Mouse (Mus musculus) left cerebral cortex, adult 8-10 months (tissue): Measurements from ENCODE around the gene Gm17019. TPM values are rescaled to one million over a fixed set of nuclear protein-coding genes. Genes with fewer than 3 reads are reported as not detected.
"Not testable (repeated sequence)": the region's sequence is repeated elsewhere in the genome, so short reads cannot be mapped to it uniquely, and the experiment has no call there.

Experiments used
- DNase-seq, 2 experiments: peaks; one replicate each; pipeline ENCODE4 v3.0.0; 2022; ENCODE audit warnings: low spot score in 2 of 2
- total RNA-seq, 4 experiments: library from RNA; stranded (reverse); gene quantifications; 2 replicates each; pipeline ENCODE4 v1.2.4; 2022

Gene Gm17019
- not detected for total RNA-seq

GRCm38 (mm10) chr5:15032898-15033297 is at the start of gene Gm17019:
Gm17019 (minus strand) TSS chr5:15032998.
- DNase-seq = not testable (repeated sequence)

- not testable (repeated sequence) for DNase-seq
These were observed 29.6 kb upstream of the Gm17019 start for GRCm38 (mm10) chr5:15062385-15062715.

- not testable (repeated sequence) for DNase-seq
These were observed 29.0 kb upstream of the Gm17019 start for GRCm38 (mm10) chr5:15061638-15062384.

DNA sequence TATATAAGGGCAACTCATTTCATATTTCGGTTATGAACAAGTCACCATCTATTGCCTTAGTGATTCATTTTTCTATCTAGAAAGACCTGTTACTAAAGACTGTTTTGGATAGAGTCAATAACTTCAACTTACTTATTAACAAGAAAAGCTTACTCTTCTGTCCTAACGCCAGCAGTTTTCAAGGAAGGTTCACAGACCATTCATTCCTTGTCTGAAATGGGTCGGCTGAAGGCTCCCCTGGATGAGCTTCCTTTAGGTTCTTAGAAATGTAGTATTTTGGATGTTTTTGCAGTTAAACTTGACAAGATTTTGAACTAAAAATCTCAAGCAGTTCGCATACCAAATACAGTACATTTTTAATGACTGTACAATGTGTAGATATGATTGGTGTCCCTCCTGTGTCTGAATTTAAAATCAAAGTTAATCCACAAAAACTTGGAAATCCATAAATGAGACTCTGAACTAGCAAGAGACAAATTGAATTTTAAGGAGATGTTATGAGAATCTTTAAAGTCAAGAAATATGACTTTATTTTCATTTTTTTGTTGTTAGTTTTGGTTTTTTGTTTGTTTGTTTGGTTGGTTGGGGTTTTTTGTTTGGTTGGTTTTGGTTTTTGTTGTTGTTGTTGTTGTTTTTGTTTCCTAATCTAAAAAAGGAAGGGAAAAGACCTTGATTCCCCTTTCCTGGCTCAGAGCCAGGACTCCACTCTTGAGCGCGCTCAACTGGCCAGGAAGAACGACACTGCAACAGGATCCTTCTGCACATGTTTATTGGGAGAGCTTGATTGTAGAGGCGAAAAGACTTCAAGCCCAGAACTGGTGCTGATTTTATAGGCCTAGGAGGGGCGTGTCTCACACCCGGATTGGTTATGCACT is 21.6 kb upstream of the Gm17019 start:
- not testable (repeated sequence) for DNase-seq

GRCm38 (mm10) chr5:15053606-15053962 is 20.8 kb upstream of the Gm17019 start:
- DNase-seq = not testable (repeated sequence)

- DNase-seq = not testable (repeated sequence)
These were observed 20.3 kb upstream of the Gm17019 start for GRCm38 (mm10) chr5:15052945-15053605.

DNA sequence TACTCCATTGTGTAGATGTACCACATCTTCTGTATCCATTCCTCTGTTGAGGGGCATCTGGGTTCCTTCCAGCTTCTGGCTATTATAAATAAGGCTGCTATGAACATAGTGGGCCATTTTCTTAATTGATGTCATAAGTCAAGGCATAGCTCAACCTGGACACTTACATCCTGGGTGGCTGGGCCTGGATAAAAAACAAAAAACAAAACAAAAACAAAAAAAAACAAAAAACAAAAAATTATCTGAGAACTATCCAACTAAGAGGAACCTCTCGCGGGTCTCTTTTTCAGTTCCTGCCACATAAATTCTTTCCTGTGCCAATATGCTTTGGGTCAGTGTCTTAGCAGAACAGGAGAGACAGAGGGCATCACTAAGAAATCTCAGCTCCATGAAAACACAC is 18.0 kb upstream of the Gm17019 start:
- not testable (repeated sequence) for DNase-seq

DNA sequence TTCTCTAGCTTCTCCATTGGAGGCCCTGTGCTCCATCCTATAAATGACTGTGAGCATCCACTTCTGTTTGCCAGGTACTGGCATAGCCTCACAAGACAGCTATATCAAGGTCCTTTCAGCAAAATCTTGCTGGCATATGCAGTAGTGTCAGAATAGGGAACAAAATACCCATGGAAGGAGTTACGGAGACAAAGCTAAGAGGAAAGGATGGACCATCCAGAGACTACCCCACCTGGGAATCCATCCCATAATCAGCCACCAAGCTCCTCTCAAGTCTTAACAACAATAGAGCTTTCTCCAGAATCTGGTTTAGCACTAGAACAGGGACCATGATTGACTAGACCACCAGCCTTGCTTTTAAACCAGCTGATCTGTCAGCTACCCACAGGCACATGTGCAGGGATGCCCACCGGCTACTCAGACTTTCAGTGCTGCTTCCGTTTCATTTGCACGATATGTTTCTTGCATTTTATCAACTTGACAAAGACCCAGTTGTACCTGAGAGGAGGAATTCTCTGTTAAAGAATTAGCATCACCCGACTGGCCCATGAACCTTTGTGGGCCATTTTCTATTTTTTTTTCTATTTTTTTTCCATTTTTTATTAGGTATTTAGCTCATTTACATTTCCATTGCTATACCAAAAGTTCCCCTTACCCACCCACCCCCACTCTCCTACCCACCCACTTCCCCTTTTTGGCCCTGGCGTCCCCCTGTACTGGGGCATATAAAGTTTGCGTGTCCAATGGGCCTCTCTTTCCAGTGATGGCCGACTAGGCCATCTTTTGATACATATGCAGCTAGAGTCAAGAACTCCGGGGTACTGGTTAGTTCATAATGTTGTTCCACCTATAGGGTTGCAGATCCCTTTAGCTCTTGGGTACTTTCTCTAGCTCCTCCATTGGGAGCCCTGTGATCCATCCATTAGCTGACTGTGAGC is 12.3 kb upstream of the Gm17019 start:
- DNase-seq = not testable (repeated sequence)

- DNase-seq = not testable (repeated sequence)
These were observed 8.0 kb upstream of the Gm17019 start for GRCm38 (mm10) chr5:15040784-15041183.

- DNase-seq = not testable (repeated sequence)
These were observed 7.2 kb upstream of the Gm17019 start for GRCm38 (mm10) chr5:15039984-15040383.

GRCm38 (mm10) chr5:15024316-15024715 is 8.5 kb downstream of the Gm17019 start:
- DNase-seq = not testable (repeated sequence)

DNA sequence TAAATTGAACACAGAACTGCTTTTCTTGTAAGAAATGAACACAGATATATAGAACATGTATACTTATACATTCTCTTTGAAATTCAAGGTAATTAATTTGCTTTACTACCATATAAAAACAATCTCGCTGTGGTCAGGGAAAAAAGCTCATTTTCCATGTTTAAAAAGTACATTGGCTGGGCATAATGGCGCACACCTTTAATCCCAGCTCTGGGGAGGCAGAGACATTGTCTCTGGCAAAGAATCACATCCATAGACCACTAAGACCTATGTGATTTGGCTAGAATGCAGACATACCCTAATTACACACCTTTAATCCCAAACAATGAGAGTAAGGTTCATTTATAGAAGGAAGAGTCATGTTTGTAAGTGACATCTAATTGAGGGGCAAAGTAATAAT is 12.7 kb downstream of the Gm17019 start:
- not testable (repeated sequence) for DNase-seq

DNA sequence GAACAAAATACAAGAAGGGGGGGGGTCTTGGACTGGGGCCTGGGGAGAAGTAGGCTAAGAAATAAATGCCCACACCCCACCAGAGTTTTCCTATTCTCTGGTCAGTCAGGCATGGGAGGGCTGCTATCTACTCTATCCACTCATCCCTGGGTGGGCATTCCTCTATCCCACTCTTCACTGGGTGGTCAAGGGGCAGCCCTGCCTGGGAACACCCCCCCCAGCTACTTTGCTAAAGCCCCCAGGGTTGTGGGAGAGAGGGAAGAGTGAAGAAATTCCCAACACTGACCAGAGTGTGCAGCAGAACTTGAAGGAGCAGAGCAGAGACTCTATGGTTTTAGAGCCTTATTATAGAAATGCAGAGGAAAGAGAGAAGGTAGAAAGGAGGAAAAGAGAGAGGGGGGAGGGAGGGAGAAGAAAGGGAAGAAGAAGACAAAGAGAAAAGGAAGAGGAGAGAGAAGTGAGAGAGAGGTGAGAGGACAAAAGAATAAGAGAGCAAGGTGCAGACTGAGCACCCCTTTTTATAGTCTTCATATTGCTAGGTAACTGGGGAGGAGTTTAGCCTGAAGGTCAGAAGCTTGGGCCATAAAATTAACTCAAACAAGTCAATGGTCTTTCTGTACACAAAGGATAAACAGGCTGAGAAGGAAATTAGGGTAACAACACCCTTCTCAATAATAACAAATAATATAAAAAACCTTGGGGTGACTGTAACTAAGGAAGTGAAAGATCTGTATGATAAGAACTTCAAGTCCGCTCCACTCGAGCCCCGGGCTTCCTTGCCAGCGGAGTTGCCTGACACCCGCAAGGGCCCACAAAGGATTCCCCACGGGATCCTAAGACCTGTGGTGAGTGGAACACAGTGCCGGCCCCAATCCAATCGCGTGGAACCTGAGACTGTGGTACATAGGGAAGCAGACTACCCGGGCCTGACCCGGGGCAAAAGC is 21.9 kb downstream of the Gm17019 start:
- DNase-seq = not testable (repeated sequence)

DNA sequence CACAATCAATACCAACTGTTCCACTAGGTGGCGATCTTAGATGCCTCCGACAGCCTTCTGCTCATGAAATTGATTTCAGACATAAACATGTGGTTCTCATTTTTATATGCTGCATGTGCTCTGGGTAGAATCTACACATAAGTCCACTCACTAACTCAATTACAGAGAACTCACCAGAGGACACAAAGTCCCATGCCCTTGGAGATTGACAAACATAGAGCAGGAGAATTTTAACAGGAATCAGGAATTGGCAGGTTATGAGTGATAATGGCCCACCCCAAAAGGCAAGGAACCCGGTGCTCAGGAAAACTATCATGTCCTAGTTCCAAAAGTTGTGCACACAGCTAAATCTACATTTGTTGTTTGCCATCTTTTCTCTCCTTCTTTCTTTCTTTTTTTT is 25.9 kb downstream of the Gm17019 start:
- not testable (repeated sequence) for DNase-seq

- DNase-seq = not testable (repeated sequence)
These were observed 26.5 kb downstream of the Gm17019 start for GRCm38 (mm10) chr5:15006288-15006687.

GRCm38 (mm10) chr5:15005584-15005983 is 27.2 kb downstream of the Gm17019 start:
- DNase-seq = not testable (repeated sequence)

DNA sequence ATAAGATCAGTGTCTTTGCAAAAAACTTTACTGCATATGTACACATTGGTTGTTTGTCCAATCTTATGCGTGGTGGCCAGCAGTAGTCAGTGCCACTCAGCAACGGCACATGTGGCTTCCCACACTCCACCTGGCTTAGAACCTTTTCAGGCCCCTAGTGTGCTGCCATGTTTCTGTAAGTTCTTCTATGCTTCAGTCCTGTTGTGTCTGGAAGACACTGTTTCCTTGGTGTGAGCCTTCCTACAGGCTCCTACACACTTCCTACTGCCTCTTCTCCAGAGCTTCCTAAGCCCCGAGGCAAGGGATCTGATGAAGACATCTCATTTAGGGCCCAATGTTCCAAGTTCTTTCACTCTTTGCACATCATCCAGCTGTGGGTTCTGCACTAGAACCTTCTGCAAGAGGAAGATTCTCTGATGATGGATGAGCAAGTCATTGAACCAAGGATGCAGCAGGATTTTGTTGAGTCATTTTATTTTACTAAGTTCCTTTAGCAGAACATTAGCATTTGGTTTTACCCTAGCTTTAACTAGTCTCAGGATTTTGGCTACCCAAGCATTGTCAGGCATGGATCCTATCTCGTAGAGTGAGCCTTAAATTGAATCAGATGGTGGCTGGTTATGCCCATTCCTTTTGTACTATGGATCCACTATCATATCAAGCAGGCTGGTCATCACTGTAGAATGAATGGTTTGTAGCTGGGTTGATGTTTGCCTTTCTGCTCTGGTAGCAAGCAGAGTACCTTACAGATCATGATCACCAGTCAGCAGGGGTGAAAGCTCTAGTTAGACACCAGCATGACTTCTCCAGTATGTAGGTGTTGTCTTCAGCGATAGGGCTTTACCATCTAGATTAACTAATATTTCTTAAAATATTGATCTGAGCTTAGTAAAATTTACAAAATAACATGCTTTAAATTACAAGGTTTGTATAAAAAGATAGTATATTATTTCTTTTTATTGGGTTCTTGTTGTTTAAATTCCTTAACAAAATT is 27.9 kb downstream of the Gm17019 start:
- not testable (repeated sequence) for DNase-seq

GRCm38 (mm10) chr5:14998077-14998476 is 34.7 kb downstream of the Gm17019 start:
- not testable (repeated sequence) for DNase-seq
